Mouse (Mus musculus) activated CD4-positive, CD25-positive, alpha-beta regulatory T cell, adult 4 months (primary cell): Measurements from ENCODE around the gene Utp14b. TPM values are rescaled to one million over a fixed set of nuclear protein-coding genes. Genes with fewer than 3 reads are reported as not detected.

Experiments
- ATAC-seq: one replicate; pipeline ENCODE4 v1.8.0; 2017
- polyA plus RNA-seq, 2 experiments: library from polyadenylated mRNA; unstranded; fragments of 100-300 nt; shearing (Covaris generic); gene quantifications; one replicate each; pipeline ENCODE4 v1.2.1; 2017

The Utp14b gene
- polyA plus RNA-seq, 2 experiments from 2014 or later = 0.68 to 0.70 TPM

DNA sequence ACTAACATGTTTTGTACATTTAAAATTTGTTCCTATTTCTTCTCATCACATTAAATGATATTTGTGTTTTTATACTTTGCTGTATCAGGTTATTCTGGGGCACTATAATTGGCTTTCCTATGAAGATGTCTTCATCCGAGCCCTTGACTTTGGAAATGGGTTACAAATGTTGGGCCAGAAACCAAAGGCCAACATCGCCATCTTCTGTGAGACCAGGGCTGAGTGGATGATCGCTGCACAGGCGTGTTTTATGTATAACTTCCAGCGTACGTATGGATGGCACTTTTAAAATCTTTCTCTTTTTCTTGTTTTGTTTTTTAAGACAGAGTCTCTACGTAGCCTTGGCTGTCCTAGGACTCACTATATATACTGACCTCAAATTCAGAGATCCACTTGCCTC is 30.3 kb downstream of the Utp14b start:
- no peak for ATAC-seq

DNA sequence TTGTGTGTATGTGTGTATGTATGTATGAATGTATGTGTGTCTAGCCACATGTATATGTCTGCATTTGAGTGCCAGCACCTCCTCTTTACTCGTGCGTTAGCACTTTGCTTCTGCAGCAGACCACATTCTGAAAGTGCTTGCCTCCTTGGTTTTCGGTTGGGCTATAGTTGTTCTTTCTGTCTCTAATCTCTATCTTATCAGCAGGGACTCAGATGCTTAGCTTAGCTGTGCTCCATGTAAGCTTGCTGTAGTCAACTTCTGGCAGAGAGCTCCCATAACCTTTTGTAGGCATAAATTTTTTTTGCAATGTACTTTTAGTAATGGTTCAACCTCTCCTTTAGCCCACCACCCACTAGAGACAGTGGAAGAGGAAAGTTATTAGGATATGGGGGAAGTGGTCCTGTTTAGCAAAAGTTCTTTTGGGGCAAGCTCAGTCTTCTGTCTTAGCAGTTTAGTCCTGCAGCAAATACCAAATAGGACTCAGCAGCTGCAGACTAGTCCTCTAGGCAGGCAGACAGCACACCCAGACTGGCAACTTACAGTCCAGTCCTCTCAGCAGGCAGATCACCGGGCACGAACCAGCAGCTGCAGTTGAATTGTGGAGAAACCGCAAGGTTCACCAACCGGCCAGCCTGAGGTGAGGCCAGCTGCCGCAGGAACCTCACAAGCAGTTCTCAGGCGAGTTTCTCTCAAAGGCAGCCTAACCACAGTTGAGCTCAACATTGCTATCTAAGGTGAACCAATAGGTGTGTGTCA is 36.8 kb downstream of the Utp14b start:
- ATAC-seq = no peak

DNA sequence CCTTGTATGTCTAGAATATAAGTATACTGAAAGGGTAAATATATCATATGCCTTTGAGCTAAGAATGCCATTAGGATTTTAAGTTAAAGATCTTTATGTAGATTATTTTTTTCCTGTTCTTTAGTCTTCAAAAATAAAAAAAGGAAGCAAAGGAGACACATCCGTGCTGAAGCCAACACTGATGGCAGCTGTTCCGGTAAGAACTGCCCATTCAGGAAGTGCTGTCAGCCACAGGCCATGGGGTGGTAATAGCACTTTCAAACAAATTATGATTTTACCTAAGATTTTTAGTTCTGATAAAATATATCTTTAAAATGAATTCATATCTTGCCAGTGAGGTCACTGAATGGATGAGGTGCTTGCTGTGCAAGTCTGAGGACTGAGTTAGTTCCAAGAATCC is 38.5 kb downstream of the Utp14b start:
- no peak for ATAC-seq

DNA sequence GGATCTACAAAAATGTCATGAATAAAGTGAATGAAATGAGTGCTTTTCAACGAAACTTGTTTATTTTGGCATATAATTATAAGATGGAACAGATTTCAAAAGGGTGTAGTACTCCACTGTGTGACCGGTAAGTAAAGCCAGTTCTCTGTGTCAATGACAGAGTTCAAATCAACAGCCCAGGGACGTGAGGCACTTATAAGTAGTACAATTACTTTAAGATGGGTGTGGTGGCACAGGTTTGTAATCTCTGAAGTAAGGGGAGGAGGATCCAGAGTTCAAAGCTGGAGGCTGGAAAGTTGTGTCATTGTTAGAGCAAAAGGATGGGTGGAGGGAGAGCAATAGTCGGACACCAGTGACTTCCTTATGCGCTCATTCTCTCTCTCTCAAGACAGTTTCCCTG is 39.1 kb downstream of the Utp14b start:
- no peak for ATAC-seq

DNA sequence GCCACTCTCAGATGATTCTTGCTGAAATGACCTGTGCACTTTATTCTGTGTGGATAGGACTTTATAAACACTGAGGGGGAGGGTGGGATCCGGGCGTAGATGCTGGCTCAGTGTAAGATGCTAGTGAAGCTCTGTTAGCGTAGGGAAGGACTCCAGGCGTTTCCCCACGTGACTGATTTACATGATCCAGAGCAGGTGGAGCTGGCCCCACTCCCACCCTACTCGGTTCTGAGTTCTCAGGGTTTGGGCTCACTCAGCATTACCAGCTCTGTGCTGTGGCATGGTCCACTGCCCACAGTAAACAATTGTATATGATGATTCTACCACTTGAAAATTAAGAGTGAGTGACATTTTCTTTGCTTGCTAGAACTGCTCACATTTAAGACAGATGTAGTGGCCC is 40.3 kb downstream of the Utp14b start:
- ATAC-seq = no peak

DNA sequence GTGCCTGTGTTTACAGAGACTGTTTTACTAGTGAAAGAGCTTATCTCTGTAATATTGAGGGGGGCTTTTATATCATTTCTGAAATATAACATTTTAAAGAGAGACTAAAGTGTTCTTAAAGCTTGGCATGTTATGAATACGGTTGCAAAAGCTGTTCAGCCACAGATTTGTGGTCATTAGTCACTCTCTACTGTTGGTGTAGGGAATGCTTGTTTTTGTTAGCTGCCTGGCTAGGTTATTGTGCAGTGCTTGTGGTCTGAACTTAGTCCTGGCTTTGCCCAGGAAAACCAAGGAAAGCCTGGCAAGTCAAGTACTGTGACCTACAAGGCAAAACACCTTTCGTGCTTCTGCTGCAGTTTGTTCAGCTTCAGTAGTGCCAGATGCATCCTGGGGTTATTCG is 43.9 kb downstream of the Utp14b start:
- no peak for ATAC-seq

DNA sequence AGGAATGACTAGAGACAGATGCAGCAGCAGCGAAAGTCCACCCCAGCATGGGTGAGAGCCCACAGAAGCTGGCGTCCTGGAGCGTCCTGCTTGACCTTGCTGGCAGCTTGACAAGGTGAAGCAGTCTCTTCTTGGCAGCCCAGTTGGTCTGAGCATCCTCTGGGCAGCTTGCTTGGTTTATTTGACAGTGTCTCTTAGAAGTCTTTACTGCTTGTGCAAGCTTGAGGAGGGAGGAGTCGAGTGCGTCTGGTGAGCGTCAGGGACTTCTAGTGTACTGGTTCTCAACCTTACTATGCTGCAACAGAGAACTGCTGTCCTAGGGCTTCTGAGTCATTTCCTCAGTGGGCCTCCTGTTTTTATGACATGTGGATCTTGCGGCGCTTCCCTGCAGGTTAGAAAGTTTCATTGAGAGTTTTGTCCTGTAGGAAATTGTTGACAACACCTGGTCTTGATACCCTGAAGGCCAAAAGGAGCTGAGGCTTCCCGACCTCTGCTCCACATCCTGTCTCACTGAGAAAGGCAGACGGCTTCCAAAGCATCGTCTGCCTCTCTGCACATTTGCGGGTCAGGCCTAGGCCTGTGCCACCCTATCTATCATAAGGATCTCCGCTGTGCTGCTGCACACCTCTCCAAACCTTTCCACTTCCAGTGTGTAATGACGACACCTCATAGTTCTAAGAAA is 44.6 kb downstream of the Utp14b start:
- no peak for ATAC-seq

DNA sequence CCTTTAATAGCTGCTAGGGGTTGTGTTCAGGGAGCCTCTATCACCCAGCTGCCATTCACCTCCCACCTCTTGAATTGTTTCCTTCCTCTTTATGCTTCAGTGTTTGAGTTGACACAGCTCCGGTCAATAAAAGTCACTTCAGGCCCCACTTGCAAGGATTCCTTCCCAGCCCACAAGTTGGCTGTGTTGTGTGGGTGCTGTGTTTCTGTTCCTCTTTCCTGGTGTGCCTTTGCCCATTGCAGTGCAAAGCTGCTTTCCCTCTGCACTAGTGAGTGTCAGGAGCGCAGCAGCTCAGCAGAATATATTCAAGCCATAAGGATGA is 45.1 kb downstream of the Utp14b start:
- ATAC-seq = no peak

DNA sequence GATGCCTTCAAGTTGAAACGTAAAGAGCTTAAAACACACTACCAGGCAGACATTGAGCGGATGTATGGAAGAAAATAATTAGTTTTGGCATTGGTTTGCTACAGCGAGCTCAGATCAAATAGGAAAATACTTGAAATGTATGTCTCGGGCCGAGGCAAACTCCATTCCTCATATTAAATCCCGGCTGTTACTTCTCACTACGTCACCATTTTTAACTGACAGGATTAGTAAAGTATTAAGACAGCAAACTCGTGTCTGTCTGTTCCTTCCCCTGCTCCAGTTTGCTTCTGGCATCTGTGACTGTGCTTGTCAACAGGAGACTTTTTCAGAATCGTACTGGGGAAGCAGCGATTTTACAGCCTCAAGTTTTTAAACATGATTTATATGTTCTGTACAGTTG is 48.5 kb downstream of the Utp14b start:
- ATAC-seq = no peak

DNA sequence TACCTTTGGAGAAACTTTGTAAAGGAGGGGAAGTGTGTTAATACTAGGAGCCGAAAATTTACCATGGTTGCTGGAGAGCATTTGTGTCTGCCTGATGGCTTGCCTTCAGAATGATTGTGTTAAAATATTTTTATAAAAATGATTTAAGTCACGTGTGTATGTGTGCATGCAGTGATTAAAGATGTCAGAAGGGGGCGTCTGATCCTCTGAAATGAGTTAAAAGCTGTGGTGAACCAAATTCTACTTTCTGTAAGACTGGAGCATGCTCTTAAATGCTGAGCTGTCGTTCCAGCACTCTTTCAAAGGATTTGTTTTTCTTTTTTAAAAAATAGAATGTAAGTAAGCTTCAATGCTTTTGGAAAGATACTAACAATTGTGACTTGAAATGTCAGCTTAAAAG is 49.4 kb downstream of the Utp14b start:
- ATAC-seq = peak; percentile 46

DNA sequence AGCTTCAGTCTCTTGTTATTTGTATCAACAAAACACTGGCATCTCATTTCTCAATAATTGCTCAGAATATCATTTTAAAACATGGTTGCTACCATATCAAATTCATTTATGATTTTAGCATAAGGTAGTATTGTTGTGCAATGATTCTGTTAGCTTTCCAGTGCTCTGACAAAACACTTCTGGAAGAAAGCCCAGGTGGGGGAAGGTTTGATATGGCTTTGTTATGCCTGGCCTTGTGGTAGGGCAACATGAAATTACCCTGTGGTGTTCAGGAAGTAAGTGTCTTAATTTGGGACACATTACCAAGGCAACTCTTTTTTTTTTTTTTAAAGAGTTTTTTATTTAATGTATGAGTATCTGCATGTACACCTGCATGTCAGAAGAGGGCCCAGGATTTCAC is 52.2 kb downstream of the Utp14b start:
- ATAC-seq = no peak

DNA sequence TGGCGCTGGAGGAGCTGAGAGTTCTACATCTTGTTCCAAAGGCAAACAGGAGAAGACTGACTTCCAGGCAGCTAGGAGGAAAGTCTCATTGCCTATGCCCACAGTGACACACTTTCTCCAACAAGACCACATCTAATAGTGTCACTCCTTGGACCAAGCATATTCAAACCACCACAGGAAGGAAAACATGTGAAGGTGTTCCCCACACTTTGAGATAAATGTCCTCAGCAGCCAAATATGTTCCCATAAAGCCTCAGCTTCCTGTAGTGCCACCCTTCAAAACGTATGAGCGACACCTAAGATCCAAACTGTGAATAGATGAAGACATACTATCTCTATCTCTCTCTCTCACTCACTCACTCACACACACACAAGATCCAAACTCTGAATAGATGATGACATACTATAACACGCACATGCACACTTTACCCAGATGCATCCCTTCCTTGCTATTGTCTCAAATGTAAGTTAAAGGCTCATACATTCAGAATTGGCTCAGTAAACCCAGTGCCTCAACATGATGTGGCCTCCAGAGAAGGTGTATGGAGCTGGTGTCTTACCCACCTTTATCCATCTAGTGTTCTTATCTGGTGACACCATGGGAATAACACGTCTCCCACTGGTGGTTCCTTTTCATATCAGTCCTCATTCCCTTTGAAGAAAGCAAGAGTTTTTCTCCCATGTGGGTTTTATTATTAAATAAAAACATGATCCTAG is 52.9 kb downstream of the Utp14b start:
- ATAC-seq = no peak

Other genes starting within 250 kb of the Utp14b start
- 10 to 100 TPM; 65.2 to 75.3 TPM for gene Farsb, start 169.1 kb upstream of the Utp14b start, polyA plus RNA-seq
- not detected for gene Mogat1, start 147.0 kb upstream of the Utp14b start, polyA plus RNA-seq
- gene BC035947, start 145.9 kb upstream of the Utp14b start, polyA plus RNA-seq = not detected
- 1 to 10 TPM; 2.6 to 5.3 TPM for gene Acsl3, start 213 bp upstream of the Utp14b start, polyA plus RNA-seq
- gene Kcne4, start 158.7 kb downstream of the Utp14b start, polyA plus RNA-seq = not detected